Mouse (Mus musculus) liver, embryonic 16.5 days (tissue): ENCODE data around the gene Pus10. TPM values are rescaled to one million over a fixed set of nuclear protein-coding genes. Genes with fewer than 3 reads are reported as not detected.
"Not testable (repeated sequence)": the region's sequence is repeated elsewhere in the genome, so short reads cannot be mapped to it uniquely, and the experiment has no call there.

Experiments
- ATAC-seq: fragments of 200-750 bp; cut with Nextera tagmentation; 2 replicates; pipeline ENCODE4 v1.8.0; 2017; ENCODE audit warnings: low read depth, mild to moderate bottlenecking, moderate number of reproducible peaks, moderate library complexity
- H3K27ac ChIP-seq: fragments of 300-500 bp; sonication (generic); 2 replicates; pipeline ENCODE4 v1.5.1; 2014; ENCODE audit warnings: mild to moderate bottlenecking, low read length
- H3K27me3 ChIP-seq: fragments of 300-500 bp; sonication (generic); 2 replicates; pipeline ENCODE4 v1.6.1; 2014; ENCODE audit warnings: low read depth, low read length, mixed read lengths; ENCODE audit not compliant: control insufficient read depth, insufficient read depth
- H3K36me3 ChIP-seq: fragments of 300-500 bp; sonication (generic); 2 replicates; pipeline ENCODE4 v1.6.1; 2014; ENCODE audit warnings: mild to moderate bottlenecking; ENCODE audit not compliant: control insufficient read depth, insufficient read depth
- H3K4me1 ChIP-seq: fragments of 300-500 bp; sonication (generic); 2 replicates; pipeline ENCODE4 v1.6.1; 2014; ENCODE audit warnings: low read depth, low read length, mixed read lengths; ENCODE audit not compliant: control insufficient read depth
- H3K4me2 ChIP-seq: fragments of 300-500 bp; sonication (generic); 2 replicates; pipeline ENCODE4 v1.6.1; 2014; ENCODE audit warnings: low read depth, low read length, mixed read lengths
- H3K4me3 ChIP-seq: fragments of 300-500 bp; sonication (generic); 2 replicates; pipeline ENCODE4 v1.5.1; 2014; ENCODE audit warnings: low read depth, mild to moderate bottlenecking, low read length
- H3K9ac ChIP-seq: fragments of 300-500 bp; sonication (generic); 2 replicates; pipeline ENCODE4 v1.6.1; 2014; ENCODE audit warnings: low read depth, low read length
- H3K9me3 ChIP-seq: fragments of 300-500 bp; sonication (generic); replicated peaks from 2 replicates; pipeline ENCODE4 v1.6.1; 2016; ENCODE audit warnings: low read length; ENCODE audit not compliant: control insufficient read depth
- WGBS: fragments of 180-500 bp; shearing (Covaris S2); extraction: QIAGEN DNeasy Blood & Tissue Kit; methylation state at CpG from one replicate; pipeline ENCODE4 v1.1.7; 2014; ENCODE audit not compliant: insufficient replicate concordance; 5-methylcytosine and 5-hydroxymethylcytosine counted together
- polyA plus RNA-seq: library from polyadenylated mRNA; unstranded; fragments of >200 nt; fragmentation: Nextera tagmentation; extraction: Ambion mirVana; gene quantifications from 2 replicates; pipeline ENCODE4 v1.2.1, GENCODE M21; 2015

Gene Pus10
- polyA plus RNA-seq, 1 experiment from 2014 or later = 9.7 TPM

DNA sequence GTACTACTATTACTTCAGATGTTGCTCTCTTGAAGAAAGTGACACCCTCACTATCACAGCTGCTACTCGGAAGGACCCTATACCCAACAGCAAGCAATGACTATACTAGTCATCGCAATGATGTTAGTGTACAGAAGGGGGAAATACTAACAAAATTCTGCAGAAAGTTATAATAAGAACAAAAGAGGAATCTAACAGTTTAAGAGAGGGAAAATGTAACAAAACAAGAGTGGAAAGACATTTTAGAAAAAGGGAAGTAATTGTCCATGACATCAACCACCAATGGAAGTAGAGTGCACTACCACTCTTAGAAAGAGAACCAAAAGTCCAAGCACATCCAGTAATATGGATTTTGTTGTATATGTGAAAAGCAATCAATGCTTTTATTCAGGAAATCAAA, 97.2 kb downstream of the Pus10 start:
- no peak for ATAC-seq
- Histone ChIP-seq H3K4me1 (no peaks in the 10 kb centered on the region), H3K36me3 (no peaks in the 10 kb centered on the region), H3K9me3 (no peaks in the 10 kb centered on the region), H3K9ac (no peak overlapping the region), H3K4me2 (no peak overlapping the region), H3K27ac (no peak overlapping the region), H3K4me3 (no peak overlapping the region), H3K27me3 (no peaks in the 10 kb centered on the region)
- WGBS = 76% methylated on average over 2 of the region's 2 CpGs

DNA sequence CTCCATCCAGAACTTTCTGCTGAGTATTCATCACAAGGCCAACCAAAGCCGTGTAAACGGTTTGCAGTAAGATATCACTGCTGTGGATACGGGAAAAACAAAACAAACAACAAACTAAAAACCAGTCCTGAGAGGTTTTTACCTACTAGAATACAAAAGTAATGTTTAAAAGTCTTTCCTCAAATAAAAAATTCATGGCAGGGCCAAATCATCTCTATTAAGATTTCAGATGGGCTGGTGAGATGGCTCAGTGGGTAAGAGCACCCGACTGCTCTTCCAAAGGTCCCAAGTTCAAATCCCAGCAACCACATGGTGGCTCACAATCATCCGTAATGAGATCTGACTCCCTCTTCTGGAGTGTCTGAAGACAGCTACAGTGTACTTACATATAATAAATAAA, 101.9 kb downstream of the Pus10 start:
- not testable (repeated sequence) for H3K4me2 ChIP-seq, H3K9me3 ChIP-seq, ATAC-seq

GRCm38 (mm10) chr11:23767928-23768327, 102.5 kb downstream of the Pus10 start:
- Histone ChIP-seq H3K4me2 (no peak overlapping the region), H3K4me3 (no peak overlapping the region), H3K9me3 (no peaks in the 10 kb centered on the region), H3K9ac (no peak overlapping the region), H3K4me1 (peaks cover 2% of the 10 kb centered on the region), H3K36me3 (no peaks in the 10 kb centered on the region), H3K27ac (no peak overlapping the region), H3K27me3 (peaks cover 25% of the 10 kb centered on the region)
- no peak for ATAC-seq
- 7% methylated on average over 1 of the region's 1 CpGs for WGBS

More for the DNA sequence above, 101.9 kb downstream of the Pus10 start:
- H3K9ac ChIP-seq, H3K4me3 ChIP-seq, H3K27ac ChIP-seq, H3K4me1 ChIP-seq, H3K36me3 ChIP-seq: not testable (repeated sequence)
- WGBS = 65% methylated on average over 4 of the region's 5 CpGs
- H3K27me3 ChIP-seq = peaks cover 25% of the 10 kb centered on the region

DNA sequence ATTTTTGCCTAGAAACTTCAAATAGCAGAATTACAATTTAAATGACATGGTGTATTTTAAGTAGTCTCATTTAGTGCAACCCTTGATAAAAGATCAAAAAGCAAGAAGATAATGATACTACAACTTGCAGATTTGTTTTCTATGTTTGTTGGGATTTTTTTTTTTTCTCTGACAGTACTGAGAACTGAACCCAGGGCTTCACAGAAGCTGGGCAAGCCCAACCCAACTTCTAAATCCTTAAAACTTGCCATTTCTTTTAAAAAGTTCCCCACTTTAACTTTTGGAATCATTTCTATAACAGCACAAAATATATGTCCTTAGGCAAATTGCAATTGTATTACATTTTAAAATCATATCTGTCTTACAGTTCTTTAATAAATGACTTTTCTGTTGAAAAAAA, 103.6 kb downstream of the Pus10 start:
- H3K9ac ChIP-seq = no peak overlapping the region
- H3K9me3 ChIP-seq = no peaks in the 10 kb centered on the region
- peaks cover 25% of the 10 kb centered on the region for H3K27me3 ChIP-seq
- peaks cover 2% of the 10 kb centered on the region for H3K4me1 ChIP-seq
- H3K4me3 ChIP-seq = no peak overlapping the region
- no peak for ATAC-seq
- H3K36me3 ChIP-seq = no peaks in the 10 kb centered on the region
- H3K4me2 ChIP-seq = no peak overlapping the region
- no peak overlapping the region for H3K27ac ChIP-seq

- Histone ChIP-seq H3K27ac (peak overlapping the region; percentile 86), H3K4me1 (peaks cover 2% of the 10 kb centered on the region), H3K36me3 (no peaks in the 10 kb centered on the region), H3K9ac (peak overlapping the region; percentile 68), H3K27me3 (peaks cover 25% of the 10 kb centered on the region), H3K9me3 (no peaks in the 10 kb centered on the region), H3K4me3 (peak overlapping the region; percentile 69), H3K4me2 (peak overlapping the region; percentile 81)
- under 1% methylated on average over 25 of the region's 25 CpGs for WGBS
- ATAC-seq = no peak
These were observed 104.4 kb downstream of the Pus10 start for GRCm38 (mm10) chr11:23769686-23770509.

DNA sequence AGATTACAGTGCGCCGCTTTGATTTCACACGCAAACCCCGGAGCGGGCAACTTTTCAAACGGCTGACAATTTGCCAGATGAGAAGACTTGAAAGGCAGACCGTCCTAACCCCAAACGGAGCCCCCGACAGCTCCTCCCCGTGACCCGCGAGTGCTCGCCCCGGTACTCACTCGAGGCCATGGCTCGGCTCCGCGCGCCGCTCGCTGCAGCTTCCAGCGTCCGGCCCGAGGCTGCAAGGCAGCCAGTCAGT, 105.0 kb downstream of the Pus10 start:
- no peak for ATAC-seq
- H3K9ac ChIP-seq = peak overlapping the region; percentile 68
- no peaks in the 10 kb centered on the region for H3K36me3 ChIP-seq
- peak overlapping the region; percentile 69 for H3K4me3 ChIP-seq
- H3K27ac ChIP-seq = peak overlapping the region; percentile 86
- WGBS = under 1% methylated on average over 24 of the region's 24 CpGs
- H3K9me3 ChIP-seq = no peaks in the 10 kb centered on the region
- peaks cover 25% of the 10 kb centered on the region for H3K27me3 ChIP-seq
- H3K4me2 ChIP-seq = peak overlapping the region; percentile 81
- peaks cover 2% of the 10 kb centered on the region for H3K4me1 ChIP-seq

GRCm38 (mm10) chr11:23770760-23771506, 105.5 kb downstream of the Pus10 start, which contains the start of gene Rel:
TSS of gene Rel (minus strand) at chr11:23770970.
- Histone ChIP-seq H3K4me3 (peak within 1 kb of the TSS; percentile 69), H3K9ac (peak within 1 kb of the TSS; percentile 68), H3K9me3 (no peaks in the 10 kb centered on the region), H3K27ac (peak within 1 kb of the TSS; percentile 86), H3K27me3 (peaks cover 25% of the 10 kb centered on the region), H3K4me1 (peaks cover 2% of the 10 kb centered on the region), H3K4me2 (peak within 1 kb of the TSS; percentile 81), H3K36me3 (no peaks in the 10 kb centered on the region)
- ATAC-seq = peak; percentile 82
- under 1% methylated on average over 72 of the region's 88 CpGs for WGBS

DNA sequence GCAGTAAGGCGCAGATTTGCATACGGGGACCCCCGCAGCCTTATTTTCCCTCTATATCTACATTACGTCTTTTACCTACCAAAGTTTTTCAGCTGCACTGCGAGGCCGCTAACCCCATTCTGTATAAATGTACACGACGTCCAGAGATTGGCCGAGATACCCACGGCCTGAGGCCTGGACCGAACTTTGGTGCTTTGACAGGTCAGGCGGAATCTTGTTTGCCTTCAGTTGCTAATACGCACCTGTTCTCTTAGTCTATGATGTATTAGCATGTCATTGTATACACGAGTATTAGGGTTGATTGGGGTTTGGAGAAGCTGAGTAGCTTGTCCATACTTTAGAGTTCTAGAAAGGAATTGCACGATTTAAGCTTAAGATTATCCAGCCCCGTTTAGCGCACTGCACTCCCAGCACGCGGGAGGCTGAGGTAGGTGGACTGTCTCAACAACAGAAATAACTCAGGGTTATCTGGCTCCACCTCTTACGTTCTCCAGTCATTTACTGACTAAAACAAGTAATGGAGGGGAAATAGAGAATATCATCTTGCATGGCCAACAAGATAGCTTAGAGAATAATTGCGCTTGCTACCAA, 106.1 kb downstream of the Pus10 start:
- Histone ChIP-seq H3K9me3 (no peaks in the 10 kb centered on the region), H3K4me3 (peak overlapping the region; percentile 69), H3K27ac (peak overlapping the region; percentile 86), H3K36me3 (no peaks in the 10 kb centered on the region), H3K4me1 (peaks cover 2% of the 10 kb centered on the region), H3K4me2 (peak overlapping the region; percentile 81), H3K9ac (peak overlapping the region; percentile 59), H3K27me3 (peaks cover 25% of the 10 kb centered on the region)
- WGBS = 8% methylated on average over 21 of the region's 21 CpGs
- ATAC-seq = peak; percentile 20

DNA sequence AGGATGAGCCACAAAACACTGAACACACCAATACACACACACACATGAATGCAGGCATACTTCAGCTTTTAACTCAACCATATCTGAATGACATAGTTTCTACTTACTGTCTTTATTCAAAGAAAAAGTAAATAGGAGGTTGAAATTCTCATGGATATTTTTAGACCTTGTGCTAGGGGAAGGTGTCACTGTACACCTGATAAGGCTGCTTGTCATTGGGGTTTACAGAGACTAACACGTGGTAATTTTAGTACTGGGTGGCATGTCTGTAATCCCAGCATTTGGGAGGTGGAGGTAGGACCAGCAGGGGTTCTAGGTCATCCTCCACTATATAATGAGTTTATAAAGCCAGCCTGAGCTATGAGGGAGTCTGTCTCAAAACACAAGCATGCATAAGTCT, 107.0 kb downstream of the Pus10 start:
- H3K27ac ChIP-seq = no peak overlapping the region
- H3K27me3 ChIP-seq = peaks cover 25% of the 10 kb centered on the region
- 20% methylated on average over 1 of the region's 1 CpGs for WGBS
- H3K4me1 ChIP-seq = peaks cover 2% of the 10 kb centered on the region
- H3K9ac ChIP-seq = no peak overlapping the region
- no peak for ATAC-seq
- no peaks in the 10 kb centered on the region for H3K36me3 ChIP-seq
- no peak overlapping the region for H3K4me3 ChIP-seq
- H3K4me2 ChIP-seq = no peak overlapping the region
- no peaks in the 10 kb centered on the region for H3K9me3 ChIP-seq
